Mouse (Mus musculus) neural tube, embryonic 10.5 days (tissue): Measurements from ENCODE around the gene Olfr552.
"Not testable (repeated sequence)": the region's sequence is repeated elsewhere in the genome, so short reads cannot be mapped to it uniquely, and the experiment has no call there.

ENCODE experiments used
- DNase-seq: peaks from one replicate; pipeline ENCODE4 v3.0.0-alpha.2; 2017; ENCODE audit warnings: low spot score; ENCODE audit errors: extremely low spot score

The Olfr552 gene

GRCm38 (mm10) chr7:102597378-102598031, at the start of gene Olfr552:
Gene Olfr552, plus strand, starts transcription at chr7:102597770.
- DNase-seq: no peak

- DNase-seq: no peak
These were observed 48.0 kb upstream of the Olfr552 start, which contains the start of gene Olfr549 for GRCm38 (mm10) chr7:102549570-102549969. Gene Olfr549, plus strand, starts transcription at chr7:102549870.

- DNase-seq: no peak
These were observed 44.3 kb upstream of the Olfr552 start for GRCm38 (mm10) chr7:102553279-102553678.

GRCm38 (mm10) chr7:102564999-102565997, 32.3 kb upstream of the Olfr552 start, which contains the start of gene Trim21:
Gene Trim21, minus strand, starts transcription at chr7:102565486.
- peak; percentile 55 for DNase-seq

- no peak for DNase-seq
These were observed 31.4 kb upstream of the Olfr552 start for GRCm38 (mm10) chr7:102566219-102566618.

GRCm38 (mm10) chr7:102571142-102571541, 26.4 kb upstream of the Olfr552 start, which contains the start of gene Olfr550:
Gene Olfr550, plus strand, starts transcription at chr7:102571442.
- DNase-seq: no peak

GRCm38 (mm10) chr7:102573174-102573830, 24.3 kb upstream of the Olfr552 start:
- no peak for DNase-seq

GRCm38 (mm10) chr7:102575998-102576397, 21.6 kb upstream of the Olfr552 start:
- DNase-seq: no peak

- no peak for DNase-seq
These were observed 5.8 kb upstream of the Olfr552 start, which contains the start of gene Olfr551 for GRCm38 (mm10) chr7:102591786-102592185. Gene Olfr551, minus strand, starts transcription at chr7:102591886.

- no peak for DNase-seq
These were observed 20.5 kb downstream of the Olfr552 start, which contains the start of gene Olfr553 for GRCm38 (mm10) chr7:102618118-102618517. Gene Olfr553, minus strand, starts transcription at chr7:102618218.

- DNase-seq: no peak
These were observed 22.0 kb downstream of the Olfr552 start for GRCm38 (mm10) chr7:102619608-102620007.

- not testable (repeated sequence) for DNase-seq
These were observed 22.8 kb downstream of the Olfr552 start for GRCm38 (mm10) chr7:102620368-102620767.

GRCm38 (mm10) chr7:102636665-102637064, 39.1 kb downstream of the Olfr552 start:
- no peak for DNase-seq

GRCm38 (mm10) chr7:102638132-102638531, 40.6 kb downstream of the Olfr552 start, which contains the start of gene Olfr554:
Gene Olfr554, plus strand, starts transcription at chr7:102638432.
- no peak for DNase-seq

- not testable (repeated sequence) for DNase-seq
These were observed 47.4 kb downstream of the Olfr552 start for GRCm38 (mm10) chr7:102644945-102645344.
